Mouse (Mus musculus) T-helper 1 cell (primary cell): ENCODE measurements around the gene Ddx10.

Experiments
- in situ Hi-C: fragments of 300-600 bp; cut with MboI, MseI; formaldehyde crosslinking; loops from one replicate; pipeline ENCODE4 v1.15.1; 2025; ENCODE audit warnings: high pct_unique_total_duplicates

The Ddx10 gene

DNA sequence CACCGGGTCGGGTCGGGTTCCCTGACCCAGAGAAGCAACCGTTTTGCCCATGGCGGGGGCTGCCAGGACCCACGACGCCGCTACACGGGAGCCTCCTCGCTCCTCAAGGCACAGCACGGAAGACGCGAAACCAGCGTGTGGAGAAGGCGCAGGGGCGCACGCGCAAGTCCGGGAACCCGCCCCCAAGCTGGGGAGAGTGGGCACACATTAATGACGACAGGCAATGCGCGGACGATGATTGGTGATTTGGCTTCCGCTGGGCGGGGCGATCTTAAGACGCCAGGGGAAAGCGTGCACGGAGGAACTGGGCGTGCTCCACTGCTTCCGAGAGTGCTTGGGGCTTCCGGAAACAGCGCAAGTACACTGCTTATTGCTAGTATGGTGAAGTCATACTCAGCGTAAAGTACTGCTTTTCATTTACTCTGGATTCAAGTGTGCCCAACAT, at the start of gene Ddx10:
Ddx10 (minus strand) TSS at position 101 of the 445 bp plus-strand sequence.
- in situ Hi-C loops: no loop called here

DNA sequence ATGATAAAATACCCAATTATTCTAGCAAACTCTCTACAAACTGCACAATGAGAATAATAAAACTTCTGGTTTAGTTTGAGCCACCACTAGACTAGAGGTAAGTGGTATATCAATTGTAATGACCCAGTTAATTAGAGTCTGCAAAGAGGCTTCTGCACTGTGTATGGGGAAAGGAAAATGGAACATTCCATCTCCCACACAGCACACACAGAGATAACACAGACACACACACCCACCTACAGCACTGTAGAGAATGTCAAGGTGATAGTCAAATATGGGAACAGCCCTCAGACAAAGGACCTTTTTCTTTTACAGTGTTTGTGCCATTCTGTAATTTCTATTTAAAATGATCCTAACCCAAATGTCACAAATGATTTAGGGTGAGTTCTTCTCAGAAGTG, 45.0 kb upstream of the Ddx10 start:
- in situ Hi-C loops: no loop called here

DNA sequence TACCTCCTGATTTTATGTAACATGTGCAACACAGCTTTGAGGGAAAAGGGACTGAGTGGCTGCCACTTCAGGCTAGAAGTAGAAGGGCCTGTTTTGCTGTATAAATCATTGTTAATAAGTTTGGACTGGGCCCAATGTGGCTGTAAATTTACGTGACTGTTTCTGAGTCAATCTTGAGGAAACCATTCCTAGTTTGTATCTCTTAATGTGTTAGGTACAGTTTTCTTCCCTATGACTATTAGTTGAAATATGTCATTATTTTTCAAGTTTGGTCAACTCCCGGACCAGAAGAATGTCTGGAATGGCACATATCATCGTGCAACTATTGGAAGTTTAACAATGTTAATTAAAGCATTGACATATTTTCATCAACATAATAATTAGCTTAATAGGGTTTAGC, 42.2 kb upstream of the Ddx10 start:
- in situ Hi-C loops: no loop called here

DNA sequence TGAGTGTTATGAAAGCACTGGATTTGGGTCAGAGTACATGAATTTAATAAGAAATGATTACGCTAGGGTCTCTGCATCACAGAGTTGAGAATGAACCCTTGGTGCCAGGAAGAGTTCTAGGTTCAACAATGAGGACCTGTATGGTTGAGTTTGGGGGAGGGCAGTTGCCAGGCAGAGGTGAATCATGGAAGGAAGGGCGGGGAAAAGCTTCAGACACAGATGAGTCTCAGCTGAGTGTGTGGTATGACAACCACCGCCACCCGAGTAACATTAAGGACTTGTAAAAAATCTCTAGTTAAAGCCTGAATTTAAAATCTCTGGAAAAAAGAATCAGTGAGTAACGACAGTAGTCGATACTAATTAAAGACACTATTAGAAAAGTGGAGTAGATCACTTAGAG, 38.9 kb upstream of the Ddx10 start:
- in situ Hi-C loops: no loop called here

DNA sequence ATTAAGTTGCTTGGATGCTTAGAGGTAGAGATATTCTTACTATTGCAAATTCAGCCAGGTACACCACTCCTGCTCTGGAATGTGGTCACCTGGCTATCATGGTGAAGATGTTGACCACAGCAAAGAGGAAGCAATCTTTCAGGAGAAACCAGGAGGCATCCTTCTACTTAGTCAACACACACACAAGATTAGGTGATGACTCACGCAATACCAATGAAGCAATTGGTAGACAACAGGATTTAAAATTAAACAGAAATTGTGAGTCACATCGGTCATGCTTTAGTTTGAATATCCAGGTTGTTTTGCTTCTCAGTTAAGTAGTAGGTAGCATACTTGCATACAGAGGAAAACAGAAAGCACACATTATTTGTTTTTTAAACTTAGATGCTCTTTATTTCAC, 31.1 kb upstream of the Ddx10 start:
- in situ Hi-C loops: no loop called here

DNA sequence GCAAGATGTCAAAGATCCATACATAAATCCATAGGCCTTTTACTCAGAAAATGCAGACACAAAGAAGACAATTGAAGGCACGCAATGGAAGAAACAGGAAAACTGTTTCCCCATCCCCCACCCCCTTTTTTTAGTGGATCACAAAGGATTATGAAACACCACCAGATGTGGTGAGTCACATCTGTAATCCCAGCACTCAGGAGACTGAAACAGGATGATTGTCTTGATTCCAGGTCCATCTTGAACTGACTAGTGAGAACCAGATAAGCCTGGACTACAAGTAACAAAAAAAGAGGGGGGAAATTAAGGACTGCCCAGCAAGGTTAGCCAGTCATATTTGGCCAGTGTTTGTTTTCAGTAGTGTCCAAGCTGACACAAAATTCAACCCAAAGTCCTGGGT, 28.5 kb upstream of the Ddx10 start:
- in situ Hi-C loops: no loop called here

DNA sequence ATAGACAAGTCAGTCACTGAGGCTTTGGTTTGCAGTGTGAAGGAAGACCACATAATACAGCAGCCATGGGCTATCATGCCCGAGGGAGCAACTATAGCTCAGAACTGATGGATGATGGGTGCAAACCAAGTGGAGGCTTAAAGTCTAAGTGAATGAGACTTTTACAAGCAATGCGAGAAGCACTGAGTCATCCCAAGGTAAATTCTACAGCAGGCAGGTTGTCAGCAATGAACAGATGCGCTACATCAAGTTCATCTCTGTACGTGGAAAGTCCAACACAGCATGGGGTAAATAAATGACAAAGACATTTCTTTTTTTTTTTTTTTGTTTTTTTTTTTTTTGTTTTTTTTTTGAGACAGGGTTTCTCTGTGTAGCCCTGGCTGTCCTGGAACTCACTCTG, 24.9 kb upstream of the Ddx10 start:
- in situ Hi-C loops: loop anchor here (25.0 kb wide), 1 partner anchor 390 kb away; the partner anchor contains the start of gene Cul5

DNA sequence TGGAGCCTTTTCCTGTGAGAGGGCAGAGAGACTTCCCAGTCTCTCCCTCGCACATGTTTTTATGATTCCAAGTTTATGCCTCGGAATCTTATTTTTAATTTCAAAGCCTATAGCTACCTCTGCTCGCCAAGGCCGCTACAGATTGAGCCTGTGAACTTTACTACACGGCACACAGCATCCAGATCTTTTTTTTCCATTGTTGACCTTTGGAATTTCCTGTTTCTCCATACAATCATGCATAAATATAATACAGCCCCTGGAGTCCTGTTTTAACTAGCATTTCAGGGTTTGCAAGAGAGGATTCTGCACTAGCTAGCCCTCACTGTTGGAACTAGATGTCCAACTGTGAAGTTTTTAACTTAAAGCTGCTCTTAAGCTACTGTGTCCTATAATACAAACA, 24.4 kb upstream of the Ddx10 start:
- in situ Hi-C loops: loop anchor here (25.0 kb wide), 1 partner anchor 390 kb away; the partner anchor contains the start of gene Cul5

DNA sequence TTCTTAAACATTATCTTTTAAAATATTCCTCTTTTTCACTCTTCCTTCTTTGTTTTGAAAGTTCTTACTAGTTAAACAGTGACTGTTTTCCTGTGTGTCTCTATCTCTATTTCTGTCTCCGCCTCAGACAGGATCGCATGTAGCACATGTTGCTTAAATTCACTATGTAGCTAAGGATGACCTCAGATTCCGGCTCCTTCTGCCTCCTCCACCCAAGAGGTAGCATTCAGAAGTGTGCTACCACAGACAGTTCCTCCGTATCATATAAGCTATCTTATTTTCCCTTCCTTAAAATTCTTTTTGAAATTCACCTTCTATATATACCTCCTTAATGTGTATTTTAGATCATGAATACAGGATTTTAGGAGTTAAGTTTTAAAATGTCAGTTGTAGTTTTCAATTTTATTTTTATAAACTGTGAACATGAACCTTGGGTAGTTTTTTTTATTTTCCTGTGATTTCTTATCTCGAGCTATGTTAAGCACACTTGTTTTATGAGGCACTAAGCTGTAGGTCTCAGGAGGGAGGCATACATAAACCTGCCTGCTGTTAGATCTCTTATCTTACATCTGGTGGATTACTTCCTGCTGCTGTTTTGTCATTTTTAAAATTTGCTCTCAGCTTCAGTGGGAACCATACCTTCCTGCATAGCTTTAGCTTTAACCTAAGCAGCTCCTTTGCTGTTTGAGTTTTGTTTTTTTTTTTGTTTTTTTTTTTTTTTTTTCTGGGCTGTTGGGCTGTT, 23.6 kb upstream of the Ddx10 start:
- in situ Hi-C loops: loop anchor here (25.0 kb wide), 1 partner anchor 391 kb away; the partner anchor contains the start of gene Cul5

DNA sequence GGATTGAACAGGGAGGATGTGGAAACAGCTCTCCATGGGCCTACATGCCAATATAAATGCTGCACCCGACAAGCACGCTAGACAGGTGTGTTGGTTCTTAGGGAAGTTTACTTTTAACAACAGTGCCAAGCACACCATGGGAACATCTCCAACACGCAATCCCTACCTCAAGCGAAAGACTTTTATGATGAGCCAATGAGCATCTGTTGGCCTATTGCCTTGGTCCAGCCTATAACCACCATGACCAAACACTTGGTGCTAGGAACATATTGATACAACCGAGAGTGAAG, 21.6 kb upstream of the Ddx10 start:
- in situ Hi-C loops: loop anchor here (25.0 kb wide), 1 partner anchor 393 kb away; the partner anchor contains the start of gene Cul5

DNA sequence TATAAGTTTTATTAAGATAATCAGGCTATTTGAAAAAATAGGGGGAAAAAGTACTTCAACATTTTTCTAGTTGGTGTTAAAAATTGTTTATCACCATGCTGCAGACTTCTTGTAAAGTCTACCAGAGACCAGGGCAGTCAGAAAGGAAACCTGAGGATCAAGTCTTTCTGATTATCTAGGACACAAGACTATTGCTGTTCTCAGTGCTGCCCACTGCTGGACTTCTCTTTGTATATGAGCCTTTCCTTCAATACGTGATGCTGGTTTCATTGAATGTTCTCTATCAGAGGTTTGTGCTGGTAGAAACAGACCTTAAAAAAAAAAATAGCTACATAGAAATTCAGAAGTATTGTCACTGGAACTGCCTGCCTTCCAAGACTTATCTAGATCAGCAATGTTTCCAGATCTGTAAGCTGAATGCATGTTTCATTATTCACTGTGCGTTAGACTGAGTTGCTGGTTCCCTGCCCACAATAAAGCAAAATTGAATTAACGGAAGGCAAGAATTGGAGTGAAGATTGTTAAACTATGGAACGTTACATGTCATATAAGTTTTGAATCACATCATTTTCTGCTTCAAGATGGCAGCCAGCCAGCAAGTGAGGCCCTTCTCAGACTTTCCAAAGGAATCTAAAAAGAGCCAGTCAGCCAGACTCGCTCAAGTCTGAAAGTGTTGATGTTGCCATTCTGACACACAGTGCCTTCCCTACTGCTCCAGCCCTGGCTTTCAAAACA, 21.0 kb upstream of the Ddx10 start:
- in situ Hi-C loops: loop anchor here (25.0 kb wide), 1 partner anchor 393 kb away; the partner anchor contains the start of gene Cul5

DNA sequence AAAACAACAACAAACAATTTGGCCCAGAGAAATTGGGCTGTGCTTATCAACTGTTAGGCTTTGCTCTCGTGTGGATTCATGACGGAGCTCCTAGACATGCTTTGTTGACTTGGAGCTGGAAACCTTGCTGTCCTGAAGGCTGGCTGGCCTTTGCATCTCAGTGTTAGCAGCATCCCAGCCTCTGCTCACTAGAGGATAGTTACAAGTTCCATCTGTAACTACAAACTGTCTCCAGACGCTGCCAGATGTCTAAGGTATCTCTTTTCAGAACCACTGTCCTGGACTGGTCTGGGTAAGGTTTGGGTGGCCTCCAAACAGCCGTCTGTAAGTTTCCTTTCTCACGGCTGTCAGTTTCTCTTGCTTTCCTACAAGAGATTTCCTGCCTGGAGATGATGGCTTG, 20.2 kb upstream of the Ddx10 start:
- in situ Hi-C loops: loop anchor here (25.0 kb wide), 1 partner anchor 394 kb away; the partner anchor contains the start of gene Cul5

DNA sequence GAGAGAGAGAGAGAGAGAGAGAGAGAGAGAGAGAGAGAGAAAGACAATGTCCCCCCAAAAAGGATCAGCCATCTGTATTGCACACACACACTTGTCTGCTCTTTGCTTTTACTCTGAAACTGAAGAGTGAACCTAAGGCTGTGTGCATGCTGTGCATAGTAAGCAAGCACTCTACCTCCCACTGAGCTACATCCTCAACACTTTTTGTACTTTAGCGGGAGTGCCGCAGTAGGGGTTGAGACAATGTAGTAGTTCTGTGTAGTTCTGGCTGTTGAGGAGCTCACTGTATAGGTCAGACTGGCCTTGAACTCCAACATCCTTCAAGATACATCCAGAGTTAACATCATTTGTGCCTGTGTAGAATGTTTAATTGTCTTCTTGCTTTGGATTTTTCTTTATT, 17.7 kb upstream of the Ddx10 start:
- in situ Hi-C loops: loop anchor here (25.0 kb wide), 1 partner anchor 397 kb away; the partner anchor contains the start of gene Cul5

DNA sequence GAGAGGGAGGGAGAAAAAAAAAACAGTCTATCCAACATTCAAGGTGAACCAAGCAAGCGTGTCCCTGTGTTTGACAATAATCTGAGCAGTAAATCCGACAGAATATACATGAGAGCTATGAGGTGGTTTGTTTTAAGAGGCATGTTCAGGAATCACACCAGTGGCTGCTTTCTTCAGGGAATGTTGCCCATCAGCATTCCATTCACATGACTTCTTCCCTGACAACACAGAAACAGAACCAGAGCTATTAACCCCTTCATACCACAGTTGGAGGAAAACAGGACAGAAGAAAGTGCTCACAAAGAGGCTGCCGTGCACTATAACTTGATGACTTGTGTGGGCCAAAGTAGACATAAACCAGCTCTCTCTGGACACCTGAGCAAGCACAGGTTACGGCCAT, 16.5 kb upstream of the Ddx10 start:
- in situ Hi-C loops: loop anchor here (25.0 kb wide), 1 partner anchor 398 kb away; the partner anchor contains the start of gene Cul5

DNA sequence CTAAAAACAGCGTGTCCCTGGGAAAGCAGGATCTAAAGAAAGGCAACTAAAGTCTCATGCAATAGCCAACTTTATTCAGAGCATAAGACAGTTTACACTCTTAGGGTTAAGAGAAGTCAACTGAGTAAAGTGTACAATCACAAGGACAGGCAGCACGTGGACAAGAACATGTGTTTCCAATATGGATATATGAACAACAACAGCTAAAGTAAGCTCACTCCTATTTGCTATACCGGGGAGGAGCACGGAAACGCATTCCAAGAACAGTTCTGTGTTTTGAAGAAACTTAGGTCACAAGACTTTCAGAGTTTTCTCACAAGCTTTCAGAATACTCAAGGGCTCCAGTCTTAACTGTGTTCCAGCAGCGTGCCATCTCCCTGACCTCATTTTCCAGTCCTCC, 10.3 kb upstream of the Ddx10 start:
- in situ Hi-C loops: loop anchor here (25.0 kb wide), 1 partner anchor 404 kb away; the partner anchor contains the start of gene Cul5

DNA sequence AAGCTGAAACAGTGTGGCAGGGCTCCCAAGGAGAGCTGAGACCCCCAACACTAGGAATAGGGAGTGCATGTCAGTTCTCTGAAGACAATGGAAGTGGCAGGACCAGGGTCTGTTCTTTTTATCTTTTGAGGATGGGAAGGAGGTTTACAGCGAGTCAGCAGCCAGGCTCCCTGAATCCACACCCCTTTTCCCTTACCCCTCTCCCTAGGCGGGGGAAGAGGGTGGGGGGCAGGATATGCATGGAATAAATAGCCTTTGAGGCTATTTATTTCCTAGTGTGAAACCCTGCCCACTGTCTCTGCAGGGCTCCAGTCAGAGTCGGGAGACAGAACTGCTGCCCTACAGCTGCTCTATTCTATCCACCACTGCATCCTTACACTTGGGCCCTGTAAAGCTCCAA, 9.9 kb upstream of the Ddx10 start:
- in situ Hi-C loops: loop anchor here (25.0 kb wide), 1 partner anchor 405 kb away; the partner anchor contains the start of gene Cul5

DNA sequence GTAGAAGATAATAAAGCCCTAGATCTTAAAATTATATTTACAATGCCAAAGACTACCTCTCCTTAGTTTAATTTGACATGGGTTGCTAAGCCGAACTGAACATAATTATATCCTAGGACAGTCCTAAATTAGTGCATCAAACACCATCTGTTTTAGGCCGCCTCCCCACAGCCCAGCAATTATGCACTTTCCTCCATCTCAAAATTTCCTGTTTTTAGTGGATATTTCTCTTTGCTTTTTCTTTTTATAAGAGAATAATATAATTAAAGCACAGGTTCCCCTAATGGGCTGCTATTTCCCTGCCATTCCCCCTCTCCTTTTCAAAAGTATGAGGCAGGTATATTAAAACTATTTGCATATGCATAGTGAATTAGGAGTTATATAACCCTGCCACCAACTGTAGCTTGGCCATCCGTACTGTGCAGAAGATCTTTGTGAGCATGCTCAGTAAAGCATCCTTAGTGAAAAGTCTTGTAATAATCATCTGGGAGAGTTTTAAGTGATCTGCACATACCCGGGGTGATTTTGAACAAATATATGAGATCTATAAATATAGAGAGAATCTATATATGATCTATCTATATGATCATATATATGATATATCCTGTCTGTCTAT, 8.9 kb upstream of the Ddx10 start:
- in situ Hi-C loops: loop anchor here (25.0 kb wide), 1 partner anchor 406 kb away; the partner anchor contains the start of gene Cul5

DNA sequence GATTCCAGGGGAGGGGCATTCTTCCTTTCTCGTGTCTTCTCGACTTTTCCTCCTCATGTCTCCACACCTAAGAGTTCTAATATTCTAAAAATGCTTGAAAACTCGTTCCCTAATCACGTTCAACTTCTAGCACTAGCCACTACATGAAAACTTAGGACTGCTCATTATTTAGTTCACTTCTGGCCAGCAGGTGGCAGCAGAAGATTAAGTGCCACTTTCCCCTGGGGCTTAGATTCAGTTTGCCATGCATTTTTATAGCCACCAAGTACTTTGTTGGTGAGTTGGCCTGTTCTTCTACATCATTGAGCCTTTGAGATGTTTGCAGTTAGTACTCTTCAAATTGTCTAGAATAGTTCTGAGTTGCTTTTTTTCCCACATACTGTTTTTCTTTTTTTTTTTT, 6.5 kb upstream of the Ddx10 start:
- in situ Hi-C loops: loop anchor here (5.0 to 25.0 kb wide), 2 partner anchors 133 to 408 kb away; partner anchors contain the start of gene Cul5

DNA sequence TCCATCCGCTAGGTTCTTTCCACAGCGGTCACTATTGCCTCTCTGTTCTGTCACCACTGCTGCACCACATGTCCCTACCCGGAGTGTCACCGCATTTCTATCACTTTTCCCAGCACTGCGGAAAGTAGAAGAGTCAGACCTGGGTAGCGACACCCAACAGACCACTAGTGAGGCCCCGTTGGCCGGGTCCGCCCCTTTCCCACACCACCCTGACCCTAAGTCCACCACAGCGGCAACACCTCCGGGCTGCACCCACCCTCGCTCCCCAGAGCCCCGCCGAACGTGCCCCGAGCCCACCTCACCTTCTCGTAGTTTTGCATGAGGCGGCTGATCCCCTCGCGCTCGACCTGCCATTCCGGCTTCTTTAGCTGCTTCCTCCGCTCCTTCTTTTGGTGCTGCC, 337 bp downstream of the Ddx10 start:
- in situ Hi-C loops: no loop called here

DNA sequence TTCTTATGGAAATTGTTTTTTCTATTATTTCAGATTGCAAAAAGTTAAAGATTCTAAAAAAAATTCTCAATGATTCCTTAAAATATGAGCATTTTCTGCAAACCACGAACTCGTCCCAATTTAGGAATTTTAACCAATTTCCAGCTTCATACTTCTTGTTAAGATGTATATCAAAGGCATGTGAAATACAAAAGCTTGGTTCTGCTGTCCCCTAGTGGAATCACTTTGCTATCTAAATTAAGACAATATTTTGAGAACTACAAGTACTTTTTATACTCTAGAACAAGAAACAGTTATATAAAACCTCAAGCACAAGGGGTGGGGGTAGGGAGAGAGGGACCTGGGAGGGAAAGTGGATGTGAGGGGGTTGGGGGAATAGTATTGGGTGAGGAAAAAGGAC, 29.7 kb downstream of the Ddx10 start:
- in situ Hi-C loops: loop anchor here (25.0 kb wide), 1 partner anchor 1244 kb away; no protein-coding TSS in a partner anchor

DNA sequence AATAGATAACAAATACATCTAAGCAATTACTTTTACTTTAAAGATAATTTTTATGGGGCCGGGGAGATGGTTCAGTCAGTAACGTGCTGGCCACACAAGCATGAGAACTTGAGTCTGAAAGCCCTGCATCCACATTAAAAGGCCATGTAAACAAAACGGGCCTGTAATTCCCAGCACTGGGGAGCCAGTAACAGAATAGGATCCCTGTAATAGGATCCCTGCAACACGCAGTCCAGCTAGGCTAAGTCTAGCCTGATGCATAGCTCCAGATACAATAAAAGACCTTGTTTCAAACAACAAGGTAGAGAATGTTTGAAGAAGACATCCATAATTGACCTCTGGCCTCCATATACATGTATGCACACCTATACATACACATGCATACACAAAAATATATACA, 39.6 kb downstream of the Ddx10 start:
- in situ Hi-C loops: loop anchor here (25.0 kb wide), 1 partner anchor 1254 kb away; no protein-coding TSS in a partner anchor

DNA sequence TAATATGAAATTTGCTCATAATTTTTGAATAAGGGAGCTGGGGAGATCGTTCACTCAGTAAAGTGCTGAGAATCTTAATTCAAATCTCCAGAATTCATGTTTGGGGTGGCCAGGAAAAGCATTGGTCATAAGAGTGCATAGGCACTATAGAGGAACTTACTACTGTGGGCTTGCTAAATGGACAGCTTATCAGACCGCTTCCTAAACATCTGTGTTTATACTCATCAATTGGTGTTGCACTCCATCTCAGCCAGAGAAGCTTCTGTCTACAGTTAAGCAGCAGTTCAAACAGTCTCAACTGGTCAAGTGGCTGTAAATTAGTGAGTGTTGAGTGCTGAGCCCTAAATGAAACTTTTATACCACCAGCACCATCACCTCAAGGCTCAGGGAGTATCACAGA, 73.3 kb downstream of the Ddx10 start:
- in situ Hi-C loops: no loop called here
